Mouse (Mus musculus): ENCODE measurements around the gene Ncmap. TPM values are rescaled to one million over a fixed set of nuclear protein-coding genes. Genes with fewer than 3 reads are reported as not detected.

Gene Ncmap
- polyA plus RNA-seq, 1 experiment from 2014 or later, result 0.16 TPM

DNA sequence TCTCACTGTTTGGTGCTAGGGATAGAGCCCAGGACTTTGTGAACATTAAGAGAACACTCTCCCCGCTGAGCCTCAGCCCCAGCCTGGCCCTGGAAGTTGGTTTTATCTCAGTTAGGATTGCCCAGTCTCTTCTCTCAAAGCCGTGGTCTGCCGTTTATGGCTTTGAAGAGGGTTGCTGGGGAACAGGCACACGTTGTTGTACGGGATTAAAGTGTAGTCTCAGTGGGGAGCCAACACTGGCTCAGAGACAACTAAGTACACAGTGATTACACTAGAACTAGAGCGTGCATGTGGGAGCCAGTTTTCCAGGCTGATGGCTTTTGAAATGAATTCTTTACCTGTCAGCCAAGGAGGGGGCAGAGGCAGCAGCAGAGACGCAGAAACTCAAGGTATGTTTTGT, 3.9 kb upstream of the Ncmap start:
- no peak overlapping the region for H3K9ac ChIP-seq
- ATAC-seq (ENCODE audit: low read depth) (no peak), DNase-seq (no peak)
- H3K36me3 ChIP-seq, result no peaks in the 10 kb centered on the region
- WGBS (ENCODE audit: insufficient replicate concordance), result 46% methylated on average over 7 of the region's 7 CpGs
- peaks cover 39% of the 10 kb centered on the region for H3K27me3 ChIP-seq
- H3K4me2 ChIP-seq, result no peak overlapping the region
- H3K27ac ChIP-seq, result no peak overlapping the region
- no peak overlapping the region for H3K4me3 ChIP-seq (replicated peaks)
- H3K9me3 ChIP-seq (replicated peaks), result no peaks in the 10 kb centered on the region
- peaks cover 49% of the 10 kb centered on the region for H3K4me1 ChIP-seq (replicated peaks)

DNA sequence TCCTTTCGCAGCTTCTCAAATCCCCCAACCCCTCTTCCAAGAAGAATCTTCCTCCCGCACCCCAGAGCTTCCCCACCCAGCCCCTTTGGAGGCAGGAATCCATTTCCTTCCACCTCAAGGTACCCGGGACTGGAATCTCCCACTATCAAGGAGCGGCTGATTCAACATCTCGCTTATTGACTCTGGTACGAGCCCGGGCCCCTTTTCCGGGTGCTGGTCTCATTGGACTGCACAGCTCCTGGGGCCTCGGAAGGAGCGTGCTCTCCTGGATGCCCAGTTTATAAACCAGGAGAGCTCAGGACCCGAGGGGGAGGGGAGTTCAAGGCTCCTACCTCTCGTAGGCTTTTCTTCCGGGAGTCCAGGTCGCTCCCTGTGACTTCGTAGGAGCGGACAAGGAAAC, 476 bp downstream of the Ncmap start:
- DNase-seq (no peak), ATAC-seq (ENCODE audit: low read depth) (no peak)
- H3K4me3 ChIP-seq (replicated peaks), result peak overlapping the region; percentile 43
- WGBS (ENCODE audit: insufficient replicate concordance), result 6% methylated on average over 16 of the region's 16 CpGs
- peaks cover 66% of the 10 kb centered on the region for H3K27me3 ChIP-seq
- no peak overlapping the region for H3K27ac ChIP-seq
- H3K4me1 ChIP-seq (replicated peaks), result peaks cover 13% of the 10 kb centered on the region
- peak overlapping the region; percentile 59 for H3K4me2 ChIP-seq
- no peaks in the 10 kb centered on the region for H3K9me3 ChIP-seq (replicated peaks)
- no peaks in the 10 kb centered on the region for H3K36me3 ChIP-seq
- H3K9ac ChIP-seq, result peak overlapping the region; percentile 34; the same call in 1 of the 2 replicates

DNA sequence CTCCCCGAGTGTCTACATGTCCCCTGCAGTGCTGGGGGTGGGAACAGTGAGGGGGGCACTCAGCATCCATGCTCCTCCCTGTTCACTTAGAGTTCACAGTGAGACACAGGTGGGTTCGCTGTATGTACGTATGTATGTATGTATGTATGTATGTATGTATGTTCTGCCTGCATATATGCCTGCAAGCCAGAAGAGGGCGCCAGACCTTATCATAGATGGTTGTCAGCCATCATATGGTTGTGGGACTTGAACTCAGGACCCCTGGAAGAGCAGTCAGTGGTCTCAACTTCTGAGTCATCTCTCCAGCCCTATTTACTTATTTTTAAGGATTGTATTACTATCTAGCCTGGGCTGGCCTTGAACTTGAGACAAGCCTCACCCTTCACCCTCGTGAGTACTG, 1.7 kb downstream of the Ncmap start:
- no peak for DNase-seq
- H3K27me3 ChIP-seq, result peaks cover 66% of the 10 kb centered on the region

DNA sequence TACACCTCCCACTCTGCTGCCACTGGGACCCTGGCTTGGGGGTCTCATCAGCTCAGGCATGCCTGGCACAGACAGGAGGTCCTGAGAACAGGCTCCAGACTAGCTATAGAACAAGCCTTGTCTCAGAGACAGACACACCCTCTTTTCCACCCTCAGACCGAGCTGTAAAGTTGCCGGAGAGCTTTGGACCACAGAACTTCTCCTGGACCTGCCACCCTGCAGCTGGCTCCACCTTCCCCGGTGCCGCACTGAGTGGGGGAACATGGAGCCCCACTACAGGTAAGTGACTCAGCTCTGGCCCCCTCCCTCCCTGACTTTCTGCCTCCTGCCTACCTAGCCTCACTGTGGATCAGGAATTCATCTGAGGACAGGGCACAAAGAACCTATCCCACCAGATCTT, 2.7 kb downstream of the Ncmap start:
- WGBS (ENCODE audit: insufficient replicate concordance), result 60% methylated on average over 4 of the region's 4 CpGs
- H3K27me3 ChIP-seq, result peaks cover 58% of the 10 kb centered on the region
- H3K36me3 ChIP-seq, result no peaks in the 10 kb centered on the region
- H3K4me2 ChIP-seq, result no peak overlapping the region
- H3K27ac ChIP-seq, result no peak overlapping the region
- H3K9me3 ChIP-seq (replicated peaks), result no peaks in the 10 kb centered on the region
- ATAC-seq (ENCODE audit: low read depth), result no peak
- DNase-seq, result no peak
- no peak overlapping the region for H3K4me3 ChIP-seq (replicated peaks)
- no peak overlapping the region for H3K9ac ChIP-seq
- peaks cover 11% of the 10 kb centered on the region for H3K4me1 ChIP-seq (replicated peaks)

More for the DNA sequence above, 1.7 kb downstream of the Ncmap start:
- Histone ChIP-seq H3K9ac (no peak overlapping the region), H3K4me2 (no peak overlapping the region), H3K4me3 (replicated peaks) (no peak overlapping the region), H3K4me1 (replicated peaks) (peaks cover 13% of the 10 kb centered on the region), H3K36me3 (no peaks in the 10 kb centered on the region), H3K27ac (no peak overlapping the region), H3K9me3 (replicated peaks) (no peaks in the 10 kb centered on the region)
- ATAC-seq (ENCODE audit: low read depth), result no peak
- WGBS (ENCODE audit: insufficient replicate concordance), result 69% methylated on average over 5 of the region's 5 CpGs

DNA sequence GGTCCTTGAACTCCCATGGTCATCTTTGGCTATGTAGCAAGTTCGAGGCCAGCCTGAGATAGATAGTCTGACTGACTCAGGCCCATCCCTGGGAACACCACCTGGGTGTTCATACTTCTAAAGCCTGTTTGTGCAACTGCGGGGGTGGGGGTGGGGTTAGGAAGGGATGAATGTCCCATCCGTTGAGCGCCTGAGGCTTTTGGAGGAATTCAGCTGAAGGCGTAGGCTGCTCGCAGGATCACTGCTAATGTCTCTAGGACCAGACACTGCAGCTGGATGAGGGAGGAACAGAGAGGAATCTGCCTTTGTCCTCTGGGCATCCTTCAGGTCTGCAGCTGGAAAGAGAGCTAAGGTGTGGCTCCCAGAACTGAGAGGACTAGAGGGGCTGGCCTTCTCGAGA, 3.4 kb downstream of the Ncmap start:
- Histone ChIP-seq H3K4me2 (no peak overlapping the region), H3K4me1 (replicated peaks) (peaks cover 11% of the 10 kb centered on the region), H3K36me3 (no peaks in the 10 kb centered on the region), H3K9me3 (replicated peaks) (no peaks in the 10 kb centered on the region), H3K9ac (no peak overlapping the region), H3K27ac (no peak overlapping the region), H3K27me3 (peaks cover 55% of the 10 kb centered on the region), H3K4me3 (replicated peaks) (no peak overlapping the region)
- WGBS (ENCODE audit: insufficient replicate concordance), result 73% methylated on average over 7 of the region's 7 CpGs
- no peak for ATAC-seq (ENCODE audit: low read depth)
- no peak for DNase-seq

DNA sequence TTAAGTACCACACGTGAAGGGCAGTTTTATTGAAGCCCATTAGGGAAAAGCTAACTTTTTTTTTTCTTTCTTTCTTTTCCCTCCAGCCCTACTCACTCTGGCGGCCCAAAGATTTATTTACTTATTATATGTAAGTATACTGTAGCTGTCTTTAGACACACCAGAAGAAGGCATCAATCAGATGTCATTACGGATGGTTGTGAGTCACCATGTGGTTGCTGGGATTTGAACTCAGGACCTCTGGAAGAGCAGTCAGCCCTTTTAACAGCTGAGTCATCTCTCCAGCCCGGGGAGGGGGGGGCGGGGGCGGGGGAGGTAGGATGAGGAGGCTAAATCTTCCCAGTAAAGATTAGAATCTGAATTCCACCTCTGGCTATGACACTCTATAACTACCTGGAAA, 4.6 kb downstream of the Ncmap start:
- no peaks in the 10 kb centered on the region for H3K36me3 ChIP-seq
- 50% methylated on average over 6 of the region's 6 CpGs for WGBS (ENCODE audit: insufficient replicate concordance)
- no peak for DNase-seq

DNA sequence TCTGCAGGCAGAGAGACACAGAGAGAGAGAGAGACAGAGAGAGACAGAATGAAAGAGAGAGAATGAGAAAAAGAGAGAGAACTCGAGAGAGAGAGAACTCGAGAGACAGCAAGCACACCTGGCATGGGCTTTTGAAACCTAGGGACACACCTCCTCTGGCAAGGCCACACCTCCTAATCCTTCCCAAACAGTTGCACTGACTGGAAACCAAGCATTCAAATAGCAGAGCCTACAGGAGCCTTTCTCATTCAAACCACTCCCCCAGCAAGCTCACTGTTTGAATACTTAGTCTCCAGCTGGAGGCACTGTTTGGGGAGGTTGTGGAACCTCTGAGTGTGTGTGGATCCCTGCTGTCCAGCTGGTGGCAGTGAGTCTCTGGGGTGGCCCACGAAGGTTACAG, 5.2 kb downstream of the Ncmap start:
- H3K27me3 ChIP-seq, result peaks cover 36% of the 10 kb centered on the region
- no peaks in the 10 kb centered on the region for H3K9me3 ChIP-seq (replicated peaks)
- no peak overlapping the region for H3K27ac ChIP-seq
- H3K9ac ChIP-seq, result no peak overlapping the region
- peaks cover 2% of the 10 kb centered on the region for H3K4me1 ChIP-seq (replicated peaks)
- H3K4me2 ChIP-seq, result no peak overlapping the region
- DNase-seq, result no peak
- no peaks in the 10 kb centered on the region for H3K36me3 ChIP-seq
- H3K4me3 ChIP-seq (replicated peaks), result no peak overlapping the region
- no peak for ATAC-seq (ENCODE audit: low read depth)
- WGBS (ENCODE audit: insufficient replicate concordance), result 68% methylated on average over 3 of the region's 3 CpGs

More for the DNA sequence above, 4.6 kb downstream of the Ncmap start:
- Histone ChIP-seq H3K4me2 (no peak overlapping the region), H3K27me3 (peaks cover 42% of the 10 kb centered on the region), H3K4me3 (replicated peaks) (no peak overlapping the region), H3K27ac (no peak overlapping the region), H3K9ac (no peak overlapping the region), H3K4me1 (replicated peaks) (peaks cover 8% of the 10 kb centered on the region), H3K9me3 (replicated peaks) (no peaks in the 10 kb centered on the region)
- no peak for ATAC-seq (ENCODE audit: low read depth)

DNA sequence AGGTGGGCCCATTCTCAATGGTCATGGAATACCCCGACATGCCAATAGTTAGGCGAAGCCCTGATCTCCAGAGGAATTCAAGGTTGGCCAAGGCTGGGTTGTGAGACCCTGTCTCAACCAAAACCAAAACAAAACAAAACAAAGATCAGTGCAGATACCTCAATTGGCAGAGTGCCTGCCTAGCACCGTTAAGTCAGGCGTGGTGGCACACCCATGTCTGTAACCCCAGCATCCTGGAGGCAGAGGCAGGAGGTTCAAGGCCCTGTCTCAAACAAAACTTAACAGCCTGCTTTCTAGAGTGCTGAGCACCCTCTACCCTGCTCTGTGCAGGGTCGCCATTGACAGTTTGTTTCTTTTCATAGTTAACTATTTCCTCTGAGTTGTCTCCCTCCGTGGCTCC, 7.0 kb downstream of the Ncmap start:
- no peak overlapping the region for H3K4me2 ChIP-seq
- ATAC-seq (ENCODE audit: low read depth) (no peak), DNase-seq (no peak)
- no peak overlapping the region for H3K9ac ChIP-seq
- H3K4me3 ChIP-seq (replicated peaks), result no peak overlapping the region
- peaks cover 18% of the 10 kb centered on the region for H3K27me3 ChIP-seq
- WGBS (ENCODE audit: insufficient replicate concordance), result 50% methylated on average over 6 of the region's 6 CpGs
- no peak overlapping the region for H3K27ac ChIP-seq
- no peaks in the 10 kb centered on the region for H3K9me3 ChIP-seq (replicated peaks)
- H3K4me1 ChIP-seq (replicated peaks), result no peaks in the 10 kb centered on the region
- no peaks in the 10 kb centered on the region for H3K36me3 ChIP-seq

DNA sequence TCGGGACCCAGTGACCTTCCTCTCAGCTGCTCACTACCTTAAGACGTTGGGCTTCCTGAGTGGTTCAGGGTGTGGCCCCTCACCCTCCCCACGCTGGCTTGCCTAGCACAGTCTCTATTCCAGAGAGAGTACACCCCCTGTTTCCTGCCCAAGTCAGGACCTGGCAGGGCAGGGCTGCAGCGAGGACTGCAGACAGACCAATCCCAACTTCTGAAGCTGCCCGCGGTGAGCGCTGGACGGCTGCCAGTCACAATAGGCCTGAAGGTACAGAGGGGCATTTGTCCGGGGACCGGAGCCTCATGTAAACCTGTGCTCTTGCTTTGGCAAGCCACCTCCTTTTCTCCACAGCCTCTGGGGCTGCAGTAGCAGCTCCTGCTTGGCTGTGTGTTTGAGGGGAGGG, 12.4 kb downstream of the Ncmap start:
- no peaks in the 10 kb centered on the region for H3K36me3 ChIP-seq
- H3K9ac ChIP-seq, result no peak overlapping the region
- no peaks in the 10 kb centered on the region for H3K9me3 ChIP-seq (replicated peaks)
- H3K27me3 ChIP-seq, result peaks cover 15% of the 10 kb centered on the region; the same call in 1 of the 2 replicates
- H3K4me1 ChIP-seq (replicated peaks), result 0 out of 2 replicates have a peak, but pooled peaks cover 7% of the 10 kb centered on the region
- WGBS (ENCODE audit: insufficient replicate concordance), result 50% methylated on average over 10 of the region's 10 CpGs
- DNase-seq, result no peak
- no peak overlapping the region for H3K27ac ChIP-seq
- ATAC-seq (ENCODE audit: low read depth), result no peak
- H3K4me3 ChIP-seq (replicated peaks), result no peak overlapping the region
- H3K4me2 ChIP-seq, result no peak overlapping the region

DNA sequence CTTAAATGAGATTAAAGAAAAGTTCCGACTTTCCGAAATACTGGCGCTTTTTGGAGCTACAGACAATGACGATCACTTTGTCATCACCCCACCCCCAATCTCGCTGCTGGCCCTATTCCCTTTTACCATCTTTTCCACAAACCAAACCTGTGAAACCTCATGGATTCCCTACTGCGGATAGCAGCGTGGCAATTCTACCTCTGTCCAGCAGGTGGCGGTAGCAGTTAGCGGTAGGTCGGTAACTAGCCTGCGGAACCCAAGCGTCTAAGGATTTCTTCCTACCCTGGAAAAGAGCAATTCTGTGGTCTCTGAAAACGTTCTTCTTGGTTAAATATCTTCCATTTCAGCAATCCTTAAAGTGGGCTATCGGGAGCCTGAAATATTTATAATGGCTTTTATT, 15.7 kb downstream of the Ncmap start:
- no peak for DNase-seq
- WGBS (ENCODE audit: insufficient replicate concordance), result 4% methylated on average over 14 of the region's 14 CpGs
- no peak overlapping the region for H3K9ac ChIP-seq
- H3K4me3 ChIP-seq (replicated peaks), result no peak overlapping the region
- no peak overlapping the region for H3K27ac ChIP-seq
- H3K36me3 ChIP-seq, result no peaks in the 10 kb centered on the region
- 0 out of 2 replicates have a peak, but pooled peaks cover 7% of the 10 kb centered on the region for H3K4me1 ChIP-seq (replicated peaks)
- H3K4me2 ChIP-seq, result no peak overlapping the region
- ATAC-seq (ENCODE audit: low read depth), result no peak
- no peaks in the 10 kb centered on the region for H3K9me3 ChIP-seq (replicated peaks)
- peaks cover 15% of the 10 kb centered on the region; the same call in 1 of the 2 replicates for H3K27me3 ChIP-seq

DNA sequence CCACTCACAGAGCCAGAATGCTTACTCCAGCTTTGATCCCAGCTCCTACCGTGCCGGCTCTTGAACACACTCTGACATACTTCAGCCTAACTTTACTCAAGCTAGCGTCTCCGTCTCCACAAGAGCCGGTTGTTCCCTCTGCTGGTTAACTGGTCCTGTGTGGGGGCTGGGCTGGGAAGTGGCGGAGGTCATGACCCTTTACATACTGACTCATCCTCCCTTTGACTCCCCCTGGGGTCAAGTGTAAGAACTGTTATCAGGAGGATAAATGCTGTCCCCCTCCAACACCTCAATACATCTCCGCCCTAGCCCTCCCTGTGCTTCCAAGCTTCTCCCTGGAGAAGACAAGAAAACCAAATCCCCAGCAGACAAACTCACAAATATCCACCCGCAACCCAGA, 16.7 kb downstream of the Ncmap start:
- no peak overlapping the region for H3K9ac ChIP-seq
- no peak for ATAC-seq (ENCODE audit: low read depth)
- no peaks in the 10 kb centered on the region for H3K9me3 ChIP-seq (replicated peaks)
- WGBS (ENCODE audit: insufficient replicate concordance), result 37% methylated on average over 8 of the region's 8 CpGs
- no peak overlapping the region for H3K4me3 ChIP-seq (replicated peaks)
- no peak overlapping the region for H3K27ac ChIP-seq
- H3K4me2 ChIP-seq, result no peak overlapping the region
- no peak for DNase-seq
- peaks cover 15% of the 10 kb centered on the region; the same call in 1 of the 2 replicates for H3K27me3 ChIP-seq
- H3K36me3 ChIP-seq, result no peaks in the 10 kb centered on the region
- 0 out of 2 replicates have a peak, but pooled peaks cover 7% of the 10 kb centered on the region for H3K4me1 ChIP-seq (replicated peaks)

DNA sequence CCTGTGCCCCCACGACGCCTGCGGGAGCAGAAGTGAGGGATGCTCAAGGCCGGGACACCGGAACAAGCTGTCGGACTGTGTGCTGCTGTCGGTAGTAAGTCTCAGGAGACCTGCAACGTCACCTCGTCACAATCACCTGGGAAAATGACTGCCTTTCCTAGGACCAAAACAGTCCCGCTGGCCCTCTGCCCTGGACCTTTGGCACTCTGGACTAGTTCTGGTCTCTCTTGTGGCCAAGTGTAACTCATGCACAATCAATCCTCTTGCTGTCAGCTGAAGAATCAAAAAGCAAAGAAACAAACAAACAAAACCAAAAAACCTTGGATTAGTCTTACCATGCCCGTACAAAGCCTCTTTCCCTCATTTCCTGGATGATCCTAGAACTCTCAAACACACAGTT, 20.8 kb downstream of the Ncmap start:
- H3K9me3 ChIP-seq (replicated peaks), result 0 out of 2 replicates have a peak, but pooled peaks cover 4% of the 10 kb centered on the region
- no peaks in the 10 kb centered on the region for H3K4me1 ChIP-seq (replicated peaks)
- DNase-seq (no peak), ATAC-seq (ENCODE audit: low read depth) (no peak)
- no peak overlapping the region for H3K9ac ChIP-seq
- H3K27ac ChIP-seq, result no peak overlapping the region
- H3K27me3 ChIP-seq, result no peaks in the 10 kb centered on the region
- H3K4me2 ChIP-seq, result no peak overlapping the region
- WGBS (ENCODE audit: insufficient replicate concordance), result 70% methylated on average over 11 of the region's 11 CpGs
- no peak overlapping the region for H3K4me3 ChIP-seq (replicated peaks)
- H3K36me3 ChIP-seq, result no peaks in the 10 kb centered on the region

Data from liver, embryonic 13.5 days (tissue).